Mouse (Mus musculus): Measurements from ENCODE around the gene Irgq.

GRCm38 (mm10) chr7:24501492-24501891 is 29.0 kb upstream of the Irgq start:
- TF ChIP-seq CTCF (IDR thresholded peaks at IDR 0.05; ENCODE audit: low read depth) (no peak; the same call in 1 of the 2 replicates), EP300 (IDR thresholded peaks at IDR 0.05; ENCODE audit: low read depth) (no peak)

Measured in heart, postnatal 0 days (tissue).